Mouse (Mus musculus): ENCODE data around the gene Shbg.

Gene Shbg

GRCm38 (mm10) chr11:69617805-69618204, at the start of gene Shbg:
TSS of gene Shbg (minus strand) at chr11:69617905.
- DNase-seq (ENCODE audit: low read depth, low spot score), result no peak

- no peak for DNase-seq (ENCODE audit: low read depth, low spot score)
Observed at GRCm38 (mm10) chr11:69666665-69667005, 48.9 kb upstream of the Shbg start.

- DNase-seq (ENCODE audit: low read depth, low spot score), result peak; percentile 98
Observed at GRCm38 (mm10) chr11:69665961-69666664, 48.4 kb upstream of the Shbg start, which contains the start of gene Cd68. TSS of gene Cd68 (minus strand) at chr11:69666153.

- DNase-seq (ENCODE audit: low read depth, low spot score), result no peak
Observed at GRCm38 (mm10) chr11:69665457-69665960, 47.8 kb upstream of the Shbg start.

- DNase-seq (ENCODE audit: low read depth, low spot score), result no peak
Observed at GRCm38 (mm10) chr11:69664841-69665240, 47.1 kb upstream of the Shbg start.

GRCm38 (mm10) chr11:69663795-69664194, 46.1 kb upstream of the Shbg start:
- DNase-seq (ENCODE audit: low read depth, low spot score), result no peak

- DNase-seq (ENCODE audit: low read depth, low spot score), result no peak
Observed at GRCm38 (mm10) chr11:69662967-69663671, 45.4 kb upstream of the Shbg start.

- DNase-seq (ENCODE audit: low read depth, low spot score), result peak; percentile 98
Observed at GRCm38 (mm10) chr11:69662213-69662966, 44.7 kb upstream of the Shbg start, which contains the start of gene Mpdu1. TSS of gene Mpdu1 (minus strand) at chr11:69662642.

- DNase-seq (ENCODE audit: low read depth, low spot score), result no peak
Observed at GRCm38 (mm10) chr11:69661221-69661881, 43.6 kb upstream of the Shbg start.

- DNase-seq (ENCODE audit: low read depth, low spot score), result no peak
Observed at GRCm38 (mm10) chr11:69657462-69657881, 39.8 kb upstream of the Shbg start.

GRCm38 (mm10) chr11:69656617-69657461, 39.1 kb upstream of the Shbg start:
- DNase-seq (ENCODE audit: low read depth, low spot score), result peak; percentile 86

- no peak for DNase-seq (ENCODE audit: low read depth, low spot score)
Observed at GRCm38 (mm10) chr11:69656065-69656455, 38.4 kb upstream of the Shbg start.

GRCm38 (mm10) chr11:69655264-69656064, 37.8 kb upstream of the Shbg start, which contains the start of gene Sox15:
TSS of gene Sox15 (plus strand) at chr11:69655314.
- peak; percentile 91 for DNase-seq (ENCODE audit: low read depth, low spot score)

- peak; percentile 92 for DNase-seq (ENCODE audit: low read depth, low spot score)
Observed at GRCm38 (mm10) chr11:69654760-69655159, 37.1 kb upstream of the Shbg start.

GRCm38 (mm10) chr11:69653399-69653798, 35.7 kb upstream of the Shbg start:
- DNase-seq (ENCODE audit: low read depth, low spot score), result no peak

- DNase-seq (ENCODE audit: low read depth, low spot score), result no peak
Observed at GRCm38 (mm10) chr11:69645860-69646259, 28.2 kb upstream of the Shbg start.

- DNase-seq (ENCODE audit: low read depth, low spot score), result no peak
Observed at GRCm38 (mm10) chr11:69635471-69635870, 17.8 kb upstream of the Shbg start.

- peak; percentile 69 for DNase-seq (ENCODE audit: low read depth, low spot score)
Observed at GRCm38 (mm10) chr11:69633128-69633866, 15.6 kb upstream of the Shbg start.
